10 mouse cellular contexts compared by ENCODE assay signal in the genomic region with DNA sequence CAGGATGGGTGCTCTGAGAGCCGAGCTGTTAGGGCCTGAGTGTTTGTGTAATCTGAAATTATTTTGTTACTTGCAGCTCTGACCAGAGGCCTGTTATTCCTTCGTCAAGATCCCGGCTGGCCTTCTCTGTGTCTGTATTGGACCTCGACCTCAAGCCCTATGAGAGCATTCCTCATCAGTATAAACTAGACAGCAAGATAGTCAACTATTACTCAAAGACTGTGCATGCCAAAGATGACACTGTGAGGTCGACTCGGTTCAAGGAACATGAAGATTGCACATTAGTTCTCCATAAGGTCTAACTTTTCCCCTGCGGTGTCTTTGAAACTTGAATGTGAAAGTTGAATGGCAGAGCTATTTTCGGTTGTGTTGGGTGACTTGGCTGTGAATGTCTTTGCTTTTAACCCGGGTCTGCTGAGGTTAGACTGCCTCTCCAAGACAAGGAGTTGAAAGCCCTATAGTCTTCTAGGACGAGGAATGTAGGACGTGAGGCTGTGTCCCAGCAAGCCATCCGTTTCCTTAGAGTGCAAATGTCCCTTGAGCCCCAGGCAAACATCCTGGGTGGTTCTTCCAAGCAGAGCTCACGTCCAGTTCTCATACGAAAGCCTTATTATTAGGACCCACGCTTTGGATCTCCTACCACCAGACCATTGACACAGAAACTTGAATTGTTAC. TPM values are rescaled to one million over a fixed set of nuclear protein-coding genes. Genes with fewer than 3 reads are reported as not detected.
DNase-seq lines count a peak whose midpoint lies in the region; ATAC-seq lines count a peak whose summit lies in the region.
"Had no signal": no experiment of that assay in that cellular context is flagged by ENCODE, and none has a peak within 500 bp of the region (broad histone marks: within the 10 kb centered on the region; RNA-seq: fewer than 3 reads in every experiment).

No protein-coding gene starts in this region.

- no peak for ATAC-seq in embryonic facial prominence, embryonic 15.5 days (ENCODE audit: insufficient number of reproducible peaks, low FRiP score, low TSS enrichment, low read depth)
- peak; percentile 64; the same call in 1 of the 2 replicates for ATAC-seq in lung, embryonic 15.5 days (ENCODE audit: borderline replicate concordance, extremely low read depth, low FRiP score, low TSS enrichment)
- no peak for ATAC-seq in forebrain, embryonic 14.5 days

- WGBS in embryonic facial prominence, embryonic 15.5 days = 85% methylated on average over 15 of the region's 15 CpGs
- WGBS in lung, embryonic 15.5 days = 72% methylated on average over 15 of the region's 15 CpGs
- WGBS in forebrain, embryonic 14.5 days = 90% methylated on average over 15 of the region's 15 CpGs

- H3K27me3 ChIP-seq in embryonic facial prominence, embryonic 15.5 days = no peaks in the 10 kb centered on the region
- H3K27me3 ChIP-seq in lung, embryonic 15.5 days = no peaks in the 10 kb centered on the region
- H3K27me3 ChIP-seq in forebrain, embryonic 14.5 days (replicated peaks; ENCODE audit: control insufficient read depth, insufficient read depth, low read length) = no peaks in the 10 kb centered on the region
- H3K27me3 ChIP-seq: CH12.LX; megakaryocyte, embryonic 14.5 days had no signal

- H3K4me1 ChIP-seq in embryonic facial prominence, embryonic 15.5 days = 0 out of 2 replicates have a peak, but pooled peaks cover 5% of the 10 kb centered on the region
- no peaks in the 10 kb centered on the region for H3K4me1 ChIP-seq in lung, embryonic 15.5 days
- H3K4me1 ChIP-seq in forebrain, embryonic 14.5 days (ENCODE audit: control insufficient read depth, insufficient read depth, low read length) = no peaks in the 10 kb centered on the region

- intact Hi-C loops in heart, postnatal 25 days (cut with DNase I) = no loop called here

- H3K4me3 ChIP-seq in embryonic facial prominence, embryonic 15.5 days (replicated peaks) = no peak overlapping the region
- H3K4me3 ChIP-seq in lung, embryonic 15.5 days = no peak overlapping the region
- H3K4me3 ChIP-seq in forebrain, embryonic 14.5 days (ENCODE audit: low read depth, low read length) = no peak overlapping the region
- H3K4me3 ChIP-seq: megakaryocyte, embryonic 14.5 days had no signal

- 0 out of 2 replicates have a peak overlapping the region, but pooled peaks have one; percentile 45 for H3K27ac ChIP-seq in embryonic facial prominence, embryonic 15.5 days (replicated peaks)
- peak overlapping the region; percentile 72 for H3K27ac ChIP-seq in lung, embryonic 15.5 days
- no peak overlapping the region for H3K27ac ChIP-seq in forebrain, embryonic 14.5 days (ENCODE audit: low read depth, low read length)

- no peak overlapping the region for H3K9ac ChIP-seq in embryonic facial prominence, embryonic 15.5 days
- H3K9ac ChIP-seq in lung, embryonic 15.5 days = no peak overlapping the region
- no peak overlapping the region for H3K9ac ChIP-seq in forebrain, embryonic 14.5 days (ENCODE audit: low read length)

- peaks cover 37% of the 10 kb centered on the region for H3K36me3 ChIP-seq in embryonic facial prominence, embryonic 15.5 days
- H3K36me3 ChIP-seq in lung, embryonic 15.5 days = peaks cover 36% of the 10 kb centered on the region; the same call in 1 of the 2 replicates
- H3K36me3 ChIP-seq in forebrain, embryonic 14.5 days (ENCODE audit: control insufficient read depth, insufficient read depth, low read length) = peaks cover 67% of the 10 kb centered on the region

- DNase-seq in heart, adult 8-10 months (ENCODE audit: low spot score) = peak; percentile 35
- DNase-seq in heart, postnatal 25 days (ENCODE audit: low spot score) = no peak
- DNase-seq in adipocyte (ENCODE audit: low spot score) = peak; percentile 44
- DNase-seq in cerebellum, adult 9-10 months = no peak
- no peak for DNase-seq in natural killer cell, adult 2 months (ENCODE audit: low spot score in 2 of 2)
- DNase-seq in forebrain, embryonic 14.5 days (ENCODE audit: low spot score) = no peak

- H3K9me3 ChIP-seq in embryonic facial prominence, embryonic 15.5 days (replicated peaks) = no peaks in the 10 kb centered on the region
- no peaks in the 10 kb centered on the region for H3K9me3 ChIP-seq in lung, embryonic 15.5 days
- no peaks in the 10 kb centered on the region for H3K9me3 ChIP-seq in forebrain, embryonic 14.5 days (replicated peaks; ENCODE audit: control insufficient read depth, low read length)
- H3K9me3 ChIP-seq: megakaryocyte, embryonic 14.5 days had no signal

- no peak overlapping the region for H3K4me2 ChIP-seq in embryonic facial prominence, embryonic 15.5 days (replicated peaks)
- no peak overlapping the region for H3K4me2 ChIP-seq in lung, embryonic 15.5 days
- H3K4me2 ChIP-seq in forebrain, embryonic 14.5 days (ENCODE audit: low read length) = no peak overlapping the region

RNA-seq across cellular contexts. Expression of a gene that starts 31.5 kb away (rescaled TPM):
- 1 to 10 TPM in 2 of 4 experiments, under 1 TPM in 2; 0.73 to 1.3 (median 1.0) TPM for total RNA-seq in heart, adult 8-10 months (2022)
- 1 to 10 TPM; 1.5 TPM for total RNA-seq in heart, postnatal 25 days (2021)
- polyA plus RNA-seq in embryonic facial prominence, embryonic 15.5 days (2015; fragmentation: Nextera tagmentation; extraction: Ambion mirVana) = 0.79 and 1.7 TPM in 2 replicates
- 0.94 and 1.4 TPM in 2 replicates for polyA plus RNA-seq in lung, embryonic 15.5 days (2015; fragmentation: Nextera tagmentation; extraction: Ambion mirVana)
- polyA plus RNA-seq in forebrain, embryonic 14.5 days (2014; fragmentation: Nextera tagmentation; extraction: Ambion mirVana) = 0.44 and 0.59 TPM in 2 replicates

RNA-seq across cellular contexts. Expression of a gene that starts 40.5 kb away (rescaled TPM):
- 1 to 10 TPM; 5.5 to 7.5 (median 7.1) TPM for total RNA-seq in heart, adult 8-10 months (2022)
- total RNA-seq in heart, postnatal 25 days (2021) = 1 to 10 TPM; 5.6 to 6.4 TPM
- 12.7 and 13.4 TPM in 2 replicates for polyA plus RNA-seq in embryonic facial prominence, embryonic 15.5 days (2015; fragmentation: Nextera tagmentation; extraction: Ambion mirVana)
- 15.1 and 15.2 TPM in 2 replicates for polyA plus RNA-seq in lung, embryonic 15.5 days (2015; fragmentation: Nextera tagmentation; extraction: Ambion mirVana)
- polyA plus RNA-seq in forebrain, embryonic 14.5 days (2014; fragmentation: Nextera tagmentation; extraction: Ambion mirVana) = 12.6 and 16.5 TPM in 2 replicates

RNA-seq across cellular contexts. Expression of a gene that starts 43.0 kb away (rescaled TPM):
- 10 to 100 TPM; 10.8 to 14.2 (median 11.6) TPM for total RNA-seq in heart, adult 8-10 months (2022)
- 10 to 100 TPM; 15.1 to 16.1 TPM for total RNA-seq in heart, postnatal 25 days (2021)
- polyA plus RNA-seq in embryonic facial prominence, embryonic 15.5 days (2015; fragmentation: Nextera tagmentation; extraction: Ambion mirVana) = 2.2 and 2.3 TPM in 2 replicates
- 1.3 and 1.6 TPM in 2 replicates for polyA plus RNA-seq in lung, embryonic 15.5 days (2015; fragmentation: Nextera tagmentation; extraction: Ambion mirVana)
- 0.80 and 1.2 TPM in 2 replicates for polyA plus RNA-seq in forebrain, embryonic 14.5 days (2014; fragmentation: Nextera tagmentation; extraction: Ambion mirVana)

Comparison
In these comparisons a context has a peak if more than half of its experiments do, and no peak if none do; other contexts are left out.
1. DNase-seq: peak in heart, adult 8-10 months (single experiment) and adipocyte (single experiment); none in heart, postnatal 25 days (single experiment), cerebellum, adult 9-10 months (single experiment), natural killer cell, adult 2 months (0 of 2) and forebrain, embryonic 14.5 days (single experiment).